Mouse (Mus musculus): ENCODE measurements at regions not wholly inside any gene's neighbourhood (a gene's known extent, or its start where the extent isn't known, plus 50 kb on each side); places are given as distances from the start of the nearest gene placed in this dataset.
A peak's percentile ranks its signal among the peaks of the same experiment; 100 is the strongest.

DNA sequence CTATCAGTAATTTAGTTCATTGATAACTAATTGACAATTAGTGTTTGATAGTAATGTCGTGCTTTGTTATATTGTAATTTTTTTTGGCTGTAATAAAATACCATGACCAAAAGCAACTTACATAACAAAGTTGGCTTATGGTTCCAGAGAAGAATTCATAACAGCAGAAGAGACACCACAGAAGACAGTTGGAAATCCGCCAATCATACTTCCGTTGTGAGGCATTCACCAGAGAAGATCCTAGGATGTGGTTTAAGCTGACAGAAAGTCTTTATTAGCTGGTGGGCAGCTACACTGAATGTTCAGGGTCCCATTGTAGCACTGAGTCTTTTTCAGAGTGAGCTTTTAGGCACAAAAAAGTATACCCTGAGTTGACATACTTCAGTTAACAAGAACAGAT lies 109.9 kb downstream of the Sec23a start:
- DNase-seq: no peak

GRCm38 (mm10) chr12:58875808-58876207 lies 136.0 kb downstream of the Sec23a start:
- no peak for DNase-seq

- no peak for DNase-seq
Measured at GRCm38 (mm10) chr12:58872465-58872864, 139.4 kb downstream of the Sec23a start.

- DNase-seq: no peak
Measured at GRCm38 (mm10) chr12:58856498-58856897, 155.3 kb downstream of the Sec23a start.

DNA sequence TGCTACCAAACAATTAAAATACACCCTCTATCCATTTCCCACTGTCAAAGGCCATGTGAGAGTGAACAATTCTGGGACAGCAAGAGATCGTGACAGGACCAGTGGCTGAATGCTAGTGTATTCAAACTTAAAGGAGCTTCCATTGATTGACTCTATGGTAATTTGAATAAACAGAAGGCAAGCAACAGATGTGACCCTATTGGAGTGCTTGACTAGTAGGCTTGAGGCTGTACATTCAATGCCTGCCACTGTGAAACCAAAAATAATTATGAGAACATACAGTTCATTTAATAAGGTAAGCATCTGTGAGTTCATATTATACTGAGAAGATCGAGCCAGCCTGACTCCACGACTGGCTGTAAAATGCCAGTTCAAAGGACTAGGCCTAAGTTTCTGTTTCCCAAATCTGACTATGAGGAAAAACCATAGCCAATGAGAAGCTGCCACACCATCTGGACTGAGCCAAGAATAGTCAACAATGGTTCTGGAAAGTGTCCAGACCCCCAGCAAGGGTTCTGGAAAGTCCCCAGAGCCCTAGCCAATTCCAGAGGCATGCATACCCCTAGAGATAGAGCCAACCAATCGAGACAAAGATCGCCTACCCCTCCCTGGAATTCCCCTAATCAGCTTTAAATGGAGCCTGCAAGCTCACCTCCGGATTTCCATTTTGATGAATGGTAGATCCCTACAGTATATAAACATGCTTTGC lies 160.0 kb downstream of the Sec23a start:
- peak; percentile 44 to 65 for DNase-seq

- DNase-seq: no peak
Measured at GRCm38 (mm10) chr12:58829656-58830055, 182.2 kb downstream of the Sec23a start.

DNA sequence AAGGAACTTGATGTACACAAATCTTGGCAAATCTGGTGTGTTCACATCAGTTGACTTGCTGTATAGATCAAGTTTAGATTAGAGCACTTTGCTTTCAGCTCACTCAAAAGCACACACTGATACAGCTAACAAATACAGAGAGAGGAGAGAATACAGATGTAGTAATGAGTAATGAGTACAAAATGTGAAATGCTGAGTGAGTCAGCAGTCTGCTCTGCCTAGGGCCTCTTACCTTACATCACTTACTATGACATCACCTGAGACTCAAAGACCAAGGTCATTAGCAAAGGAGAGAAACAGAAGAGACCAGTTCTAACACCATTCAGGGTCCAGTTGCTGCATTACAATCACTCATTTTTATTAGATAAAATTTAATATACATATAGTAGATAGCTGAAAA lies 184.0 kb downstream of the Sec23a start:
- DNase-seq: no peak

DNA sequence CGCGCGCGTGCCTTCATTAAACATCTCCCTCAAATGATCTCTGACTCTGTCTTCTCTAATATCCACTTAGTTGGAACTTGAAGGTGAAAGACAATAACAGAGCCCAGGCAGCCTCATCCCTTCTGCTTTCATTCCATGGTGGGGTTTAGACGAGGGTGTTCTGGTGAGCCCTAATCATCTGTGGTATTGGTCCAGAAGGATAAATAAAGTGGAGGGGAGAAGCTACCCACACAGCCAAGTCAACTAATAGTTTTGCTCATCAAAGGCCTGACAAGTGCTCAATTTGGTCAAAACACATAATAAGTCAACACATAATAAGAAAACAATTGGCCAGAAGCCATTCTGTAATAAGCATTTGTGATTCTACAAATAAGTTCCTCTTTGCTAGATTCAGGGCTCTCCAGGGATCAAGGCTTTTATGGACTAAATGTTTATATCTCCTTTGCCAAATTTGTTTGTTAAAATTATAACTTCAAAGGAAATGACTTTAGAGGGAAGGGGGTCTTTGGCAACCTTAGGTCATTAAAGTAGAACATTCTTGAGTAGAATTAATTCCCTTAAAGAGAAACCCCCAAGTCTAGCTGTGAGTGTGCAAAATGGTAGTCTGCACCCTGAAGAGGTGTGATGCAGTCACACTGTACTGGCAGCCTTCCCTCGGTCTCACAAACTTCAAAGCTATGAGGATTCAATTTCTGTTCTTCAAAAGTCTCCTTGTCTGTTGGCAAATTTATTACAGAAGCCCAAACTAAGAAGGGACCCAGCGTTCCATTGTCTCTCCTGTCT lies 186.5 kb downstream of the Sec23a start:
- no peak for DNase-seq

GRCm38 (mm10) chr12:58822971-58823370 lies 188.8 kb downstream of the Sec23a start:
- no peak for DNase-seq

GRCm38 (mm10) chr12:58804068-58804467 lies 207.7 kb downstream of the Sec23a start:
- DNase-seq: no peak

DNA sequence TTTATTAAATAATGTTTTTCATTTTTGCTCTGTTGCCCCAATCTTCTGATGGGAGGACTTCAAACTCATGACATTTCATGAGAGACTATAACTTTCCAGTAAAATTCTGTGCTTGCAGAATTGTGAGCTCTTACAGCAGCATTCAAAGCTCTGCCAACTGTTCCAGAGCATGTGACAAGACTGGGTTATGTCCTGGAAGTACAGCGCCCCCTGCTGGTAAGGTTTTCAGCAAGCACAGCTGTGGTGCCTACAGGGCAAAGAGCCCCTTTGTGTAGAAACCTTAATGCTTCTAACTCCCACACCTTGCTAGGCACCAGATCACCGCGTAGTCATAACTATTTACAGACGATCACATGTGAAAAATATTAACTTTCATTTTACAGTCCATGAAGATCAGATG lies 209.4 kb downstream of the Sec23a start:
- DNase-seq: peak; percentile 33 to 71
